Mouse (Mus musculus) heart, postnatal 0 days (tissue): ENCODE measurements around the gene Gas6. TPM values are rescaled to one million over a fixed set of nuclear protein-coding genes. Genes with fewer than 3 reads are reported as not detected.

Source experiments
- ATAC-seq: fragments of 200-750 bp; cut with Nextera tagmentation; 2 replicates; pipeline ENCODE4 v1.8.0; 2017; ENCODE audit warnings: low read depth, moderate number of reproducible peaks, moderate library complexity; ENCODE audit not compliant: insufficient read depth
- DNase-seq: peaks from one replicate; pipeline ENCODE4 v3.0.0-alpha.2; 2016; ENCODE audit warnings: low spot score
- H3K27ac ChIP-seq: fragments of 300-500 bp; sonication (generic); 2 replicates; pipeline ENCODE4 v1.5.1; 2014; ENCODE audit warnings: low read depth, mild to moderate bottlenecking
- H3K27me3 ChIP-seq: fragments of 300-500 bp; sonication (generic); 2 replicates; pipeline ENCODE4 v1.6.1; 2014; ENCODE audit warnings: low read length, mixed read lengths; ENCODE audit not compliant: control insufficient read depth, insufficient read depth
- H3K36me3 ChIP-seq: fragments of 300-500 bp; sonication (generic); replicated peaks from 2 replicates; pipeline ENCODE4 v1.6.1; 2014; ENCODE audit warnings: low read length, mixed read lengths; ENCODE audit not compliant: control insufficient read depth, insufficient read depth
- H3K4me1 ChIP-seq: fragments of 300-500 bp; sonication (generic); 2 replicates; pipeline ENCODE4 v1.6.1; 2014; ENCODE audit warnings: antibody characterized with exemption; ENCODE audit not compliant: control insufficient read depth, insufficient read depth
- H3K4me2 ChIP-seq: fragments of 300-500 bp; sonication (generic); 2 replicates; pipeline ENCODE4 v1.6.1; 2014; ENCODE audit warnings: low read depth, mild to moderate bottlenecking, low read length, moderate library complexity
- H3K4me3 ChIP-seq: fragments of 300-500 bp; sonication (generic); 2 replicates; pipeline ENCODE4 v1.5.1; 2014; ENCODE audit warnings: low read depth, low read length
- H3K9ac ChIP-seq: fragments of 300-500 bp; sonication (generic); replicated peaks from 2 replicates; pipeline ENCODE4 v1.6.1; 2014; ENCODE audit warnings: low read depth, low read length, mixed read lengths
- H3K9me3 ChIP-seq: fragments of 300-500 bp; sonication (generic); replicated peaks from 2 replicates; pipeline ENCODE4 v1.6.1; 2016; ENCODE audit warnings: low read length; ENCODE audit not compliant: control insufficient read depth
- CTCF ChIP-seq: IDR thresholded peaks from 2 replicates; pipeline ENCODE4 v1.5.1; 2016; ENCODE audit warnings: antibody characterized with exemption, control low read depth, low read depth
- EP300 ChIP-seq: IDR thresholded peaks from 2 replicates; pipeline ENCODE4 v1.6.1; 2016; ENCODE audit warnings: antibody characterized with exemption, low read depth
- WGBS: fragments of 180-500 bp; shearing (Covaris S2); extraction: QIAGEN DNeasy Blood & Tissue Kit; methylation state at CpG from one replicate; pipeline ENCODE4 v1.1.7; 2014; 5-methylcytosine and 5-hydroxymethylcytosine counted together
- polyA plus RNA-seq: library from polyadenylated mRNA; unstranded; fragments of >200 nt; fragmentation: Nextera tagmentation; extraction: Ambion mirVana; gene quantifications from 2 replicates; pipeline ENCODE4 v1.2.1, GENCODE M21; 2015
- total RNA-seq: library from RNA; depleted of rRNA; stranded (reverse); fragments of >200 nt; gene quantifications from 2 replicates; pipeline ENCODE4 v1.2.3, GENCODE M21; 2014; ENCODE audit warnings: low replicate concordance; rRNA removed

Gene Gas6
- total and polyA plus RNA-seq, 2 experiments from 2014 or later: 179 to 275 TPM

DNA sequence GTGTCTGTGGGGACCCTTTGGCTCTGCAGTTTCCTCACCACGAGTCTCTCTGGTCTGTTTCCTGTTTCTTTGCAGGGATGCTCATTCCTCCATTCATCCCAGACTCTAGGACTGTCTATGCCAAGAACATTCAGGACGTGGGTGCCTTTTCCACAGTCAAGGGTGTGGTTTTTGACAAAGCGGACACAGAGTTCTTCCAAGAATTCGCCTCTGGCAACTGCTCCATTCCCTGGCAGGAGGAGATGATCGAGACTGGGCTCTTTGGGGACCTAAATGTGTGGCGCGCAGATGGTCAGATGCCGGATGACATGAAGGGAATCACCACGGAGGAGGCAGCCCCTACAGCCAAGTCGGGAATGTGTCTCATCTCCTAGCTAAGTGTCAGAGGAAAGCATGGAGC lies 78.4 kb downstream of the Gas6 start:
- 62% methylated on average over 10 of the region's 10 CpGs for WGBS
- no peak overlapping the region for H3K4me3 ChIP-seq
- DNase-seq: no peak
- H3K36me3 ChIP-seq: no peaks in the 10 kb centered on the region
- TF ChIP-seq EP300 (no peak), CTCF (no peak)
- H3K27ac ChIP-seq: no peak overlapping the region
- H3K9ac ChIP-seq: no peak overlapping the region
- H3K4me2 ChIP-seq: no peak overlapping the region
- no peak for ATAC-seq
- 0 out of 2 replicates have a peak, but pooled peaks cover 9% of the 10 kb centered on the region for H3K27me3 ChIP-seq
- no peaks in the 10 kb centered on the region for H3K4me1 ChIP-seq
- no peaks in the 10 kb centered on the region for H3K9me3 ChIP-seq

Other genes starting within 250 kb of the Gas6 start
- 252 and 255 TPM in 2 replicates for gene Adprhl1, start 240.3 kb downstream of the Gas6 start, total RNA-seq
- 317 and 337 TPM in 2 replicates for gene Adprhl1, start 240.3 kb downstream of the Gas6 start, polyA plus RNA-seq
- 31.8 and 37.7 TPM in 2 replicates for gene Dcun1d2, start 206.4 kb downstream of the Gas6 start, total RNA-seq
- gene Dcun1d2, start 206.4 kb downstream of the Gas6 start, polyA plus RNA-seq: 27.8 and 30.5 TPM in 2 replicates
- gene Tmco3, start 206.3 kb downstream of the Gas6 start, total RNA-seq: 9.0 and 10.8 TPM in 2 replicates
- gene Tmco3, start 206.3 kb downstream of the Gas6 start, polyA plus RNA-seq: 16.7 and 18.3 TPM in 2 replicates
- 20.9 and 38.6 TPM in 2 replicates for gene Tfdp1, start 155.7 kb downstream of the Gas6 start, total RNA-seq
- gene Tfdp1, start 155.7 kb downstream of the Gas6 start, polyA plus RNA-seq: 47.4 and 48.0 TPM in 2 replicates
- not detected in 2 replicates for gene Atp4b, start 97.7 kb downstream of the Gas6 start, total RNA-seq
- gene Atp4b, start 97.7 kb downstream of the Gas6 start, polyA plus RNA-seq: 0.08 and 0.14 TPM in 2 replicates
- 0.42 TPM in 1 of 2 replicates, not detected in the other for gene Grk1, start 89.4 kb downstream of the Gas6 start, total RNA-seq
- not detected in 2 replicates for gene Grk1, start 89.4 kb downstream of the Gas6 start, polyA plus RNA-seq
- gene Tmem255b, start 59.3 kb downstream of the Gas6 start, total RNA-seq: 3.1 and 8.9 TPM in 2 replicates
- gene Tmem255b, start 59.3 kb downstream of the Gas6 start, polyA plus RNA-seq: 3.3 and 3.6 TPM in 2 replicates
- gene 1700029H14Rik, start 68.0 kb upstream of the Gas6 start, total RNA-seq: not detected in 2 replicates
- not detected in 2 replicates for gene 1700029H14Rik, start 68.0 kb upstream of the Gas6 start, polyA plus RNA-seq
- gene Rasa3, start 183.1 kb upstream of the Gas6 start, total RNA-seq: 27.7 and 29.9 TPM in 2 replicates
- 11.8 and 13.2 TPM in 2 replicates for gene Rasa3, start 183.1 kb upstream of the Gas6 start, polyA plus RNA-seq
- not detected in 2 replicates for gene Cfap97d2, start 211.4 kb upstream of the Gas6 start, total RNA-seq
- 0.10 TPM in 1 of 2 replicates, not detected in the other for gene Cfap97d2, start 211.4 kb upstream of the Gas6 start, polyA plus RNA-seq